Mouse (Mus musculus) brain, embryonic 14.5 days (tissue): ENCODE results near the gene Ptger2.

Source experiments
- CTCF ChIP-seq: fragments of 200-500 bp; IDR thresholded peaks from 2 replicates; pipeline ENCODE4 v1.5.1; 2012; ENCODE audit warnings: inconsistent platforms, mild to moderate bottlenecking, moderate library complexity, borderline replicate concordance; ENCODE audit not compliant: insufficient read depth, insufficient read length; ENCODE audit errors: extremely low read depth
- POLR2A ChIP-seq: fragments of 200-500 bp; IDR thresholded peaks from 2 replicates; pipeline ENCODE4 v1.6.1; 2012; ENCODE audit warnings: mild to moderate bottlenecking, inconsistent platforms, borderline replicate concordance; ENCODE audit not compliant: poor library complexity, insufficient read depth, insufficient read length, severe bottlenecking; ENCODE audit errors: extremely low read depth

- TF ChIP-seq POLR2A, result no peak
- TF ChIP-seq CTCF, result no peak
Observed at GRCm38 (mm10) chr14:44989751-44990150, 1.8 kb downstream of the Ptger2 start.
